Mouse (Mus musculus) hindbrain, embryonic 12.5 days (tissue): ENCODE measurements around the gene Fbxo34. TPM values are rescaled to one million over a fixed set of nuclear protein-coding genes. Genes with fewer than 3 reads are reported as not detected.

ENCODE experiments used
- ATAC-seq: fragments of 200-750 bp; cut with Nextera tagmentation; 2 replicates; pipeline ENCODE4 v1.8.0; 2017; ENCODE audit warnings: moderate TSS enrichment; ENCODE audit not compliant: low FRiP score
- H3K27ac ChIP-seq: fragments of 300-500 bp; sonication (generic); 2 replicates; pipeline ENCODE4 v1.5.1; 2016; ENCODE audit warnings: mild to moderate bottlenecking
- H3K27me3 ChIP-seq: fragments of 300-500 bp; sonication (generic); 2 replicates; pipeline ENCODE4 v1.6.1; 2016; ENCODE audit warnings: mild to moderate bottlenecking
- H3K36me3 ChIP-seq: fragments of 300-500 bp; sonication (generic); 2 replicates; pipeline ENCODE4 v1.6.1; 2016; ENCODE audit warnings: mild to moderate bottlenecking
- H3K4me1 ChIP-seq: fragments of 300-500 bp; sonication (generic); 2 replicates; pipeline ENCODE4 v1.6.1; 2016
- H3K4me2 ChIP-seq: fragments of 300-500 bp; sonication (generic); replicated peaks from 2 replicates; pipeline ENCODE4 v1.6.1; 2016; ENCODE audit warnings: mild to moderate bottlenecking
- H3K4me3 ChIP-seq: fragments of 300-500 bp; sonication (generic); 2 replicates; pipeline ENCODE4 v1.5.1; 2016; ENCODE audit warnings: mild to moderate bottlenecking
- H3K9ac ChIP-seq: fragments of 300-500 bp; sonication (generic); 2 replicates; pipeline ENCODE4 v1.6.1; 2016; ENCODE audit warnings: mild to moderate bottlenecking, moderate library complexity
- H3K9me3 ChIP-seq: fragments of 300-500 bp; sonication (generic); replicated peaks from 2 replicates; pipeline ENCODE4 v1.6.1; 2016; ENCODE audit warnings: mild to moderate bottlenecking
- WGBS: fragments of 180-500 bp; shearing (Covaris S2); methylation state at CpG from one replicate; pipeline ENCODE4 v1.1.7; 2016; 5-methylcytosine and 5-hydroxymethylcytosine counted together
- polyA plus RNA-seq: library from polyadenylated mRNA; unstranded; fragments of >200 nt; fragmentation: Nextera tagmentation; extraction: Ambion mirVana; gene quantifications from 2 replicates; pipeline ENCODE4 v1.2.1, GENCODE M21; 2016

Gene Fbxo34
- polyA plus RNA-seq, 1 experiment from 2014 or later, result 24.1 TPM

DNA sequence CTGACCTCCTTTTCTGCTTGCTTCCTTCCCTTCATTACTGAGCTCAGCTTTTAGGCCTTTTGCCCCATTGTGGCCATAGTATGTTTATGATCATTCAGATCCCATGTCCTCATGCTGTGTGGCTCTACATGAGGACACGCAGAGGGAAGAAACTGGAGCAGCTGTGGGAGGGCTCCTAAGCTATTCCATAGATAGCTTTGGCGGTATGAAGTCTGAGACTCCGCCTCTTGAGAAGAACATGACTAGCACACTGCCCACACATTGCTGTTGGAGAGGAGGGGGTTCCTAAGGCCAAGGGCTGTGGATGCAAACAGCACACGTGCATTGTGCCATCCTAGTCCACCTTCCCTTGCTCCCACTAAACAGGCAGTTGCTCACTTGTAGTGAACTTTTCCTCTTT, 26.0 kb downstream of the Fbxo34 start:
- 90% methylated on average over 4 of the region's 4 CpGs for WGBS

DNA sequence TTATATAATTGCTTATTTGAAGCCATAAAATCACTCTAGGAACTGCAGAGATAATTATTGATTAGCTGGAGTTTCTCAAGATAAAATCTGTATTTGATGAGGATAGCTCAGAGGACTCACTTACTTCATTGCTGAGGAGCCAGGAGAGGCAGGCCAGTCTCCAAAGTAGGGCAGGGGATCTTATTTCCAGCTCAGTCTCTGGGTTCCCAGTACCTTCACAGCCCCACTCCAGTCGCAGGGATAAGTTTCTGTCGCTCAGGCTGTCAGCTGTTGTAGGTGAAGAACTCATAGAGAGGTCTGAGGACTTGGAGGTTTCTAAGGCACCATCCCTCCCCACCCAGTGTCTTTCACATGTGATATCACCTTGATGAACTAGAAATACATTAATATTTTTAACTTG, 27.5 kb downstream of the Fbxo34 start:
- whole genome bisulfite sequencing, result 78% methylated on average over 2 of the region's 2 CpGs
- H3K9me3 ChIP-seq, result no peaks in the 10 kb centered on the region
- H3K4me1 ChIP-seq, result peaks cover 10% of the 10 kb centered on the region
- H3K4me2 ChIP-seq, result no peak overlapping the region
- H3K4me3 ChIP-seq, result no peak overlapping the region
- H3K9ac ChIP-seq, result no peak overlapping the region
- no peaks in the 10 kb centered on the region for H3K27me3 ChIP-seq
- H3K27ac ChIP-seq, result no peak overlapping the region
- ATAC-seq, result no peak
- no peaks in the 10 kb centered on the region for H3K36me3 ChIP-seq

More for the DNA sequence above, 26.0 kb downstream of the Fbxo34 start:
- Histone ChIP-seq H3K9me3 (no peaks in the 10 kb centered on the region), H3K4me1 (peaks cover 10% of the 10 kb centered on the region), H3K4me3 (no peak overlapping the region), H3K36me3 (no peaks in the 10 kb centered on the region), H3K9ac (no peak overlapping the region), H3K4me2 (no peak overlapping the region), H3K27me3 (no peaks in the 10 kb centered on the region), H3K27ac (no peak overlapping the region)
- ATAC-seq, result no peak

- Histone ChIP-seq H3K4me1 (no peaks in the 10 kb centered on the region), H3K4me3 (no peak overlapping the region), H3K27me3 (no peaks in the 10 kb centered on the region), H3K27ac (no peak overlapping the region), H3K9ac (no peak overlapping the region), H3K9me3 (no peaks in the 10 kb centered on the region), H3K36me3 (no peaks in the 10 kb centered on the region), H3K4me2 (no peak overlapping the region)
- WGBS, result 83% methylated on average over 6 of the region's 6 CpGs
- ATAC-seq, result no peak
These were observed 32.0 kb downstream of the Fbxo34 start for GRCm38 (mm10) chr14:47482200-47482599.

DNA sequence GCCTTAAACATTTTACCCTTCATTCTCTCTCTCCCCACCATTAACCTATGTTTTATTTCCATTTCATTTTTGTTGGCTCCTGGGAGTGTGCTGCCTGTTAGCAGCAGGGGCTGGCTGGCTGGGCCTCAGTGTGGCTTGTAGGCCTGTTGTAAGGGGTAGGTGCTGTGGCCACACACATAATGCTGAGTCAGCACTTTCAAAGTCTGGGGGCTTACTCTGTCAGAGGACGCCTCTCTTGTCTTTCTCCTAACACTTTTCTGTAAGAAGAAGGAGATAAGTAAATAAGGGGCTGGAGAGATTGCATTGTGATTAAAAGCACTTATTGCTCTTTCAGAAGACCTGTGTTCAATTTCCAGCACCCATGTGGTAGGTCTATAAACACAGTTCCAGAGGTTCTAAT, 32.9 kb downstream of the Fbxo34 start:
- H3K9me3 ChIP-seq, result no peaks in the 10 kb centered on the region
- H3K4me1 ChIP-seq, result no peaks in the 10 kb centered on the region
- no peaks in the 10 kb centered on the region for H3K36me3 ChIP-seq
- no peaks in the 10 kb centered on the region for H3K27me3 ChIP-seq
- no peak overlapping the region for H3K4me3 ChIP-seq
- no peak for ATAC-seq
- no peak overlapping the region for H3K9ac ChIP-seq
- 73% methylated on average over 1 of the region's 1 CpGs for WGBS
- no peak overlapping the region for H3K4me2 ChIP-seq
- no peak overlapping the region for H3K27ac ChIP-seq

GRCm38 (mm10) chr14:47488732-47489131, 38.5 kb downstream of the Fbxo34 start:
- Histone ChIP-seq H3K9me3 (no peaks in the 10 kb centered on the region), H3K9ac (no peak overlapping the region), H3K27me3 (no peaks in the 10 kb centered on the region), H3K36me3 (peaks cover 5% of the 10 kb centered on the region; the same call in 1 of the 2 replicates), H3K4me2 (no peak overlapping the region), H3K4me1 (peaks cover 8% of the 10 kb centered on the region), H3K27ac (no peak overlapping the region), H3K4me3 (no peak overlapping the region)
- WGBS, result 58% methylated on average over 7 of the region's 7 CpGs
- ATAC-seq, result no peak

DNA sequence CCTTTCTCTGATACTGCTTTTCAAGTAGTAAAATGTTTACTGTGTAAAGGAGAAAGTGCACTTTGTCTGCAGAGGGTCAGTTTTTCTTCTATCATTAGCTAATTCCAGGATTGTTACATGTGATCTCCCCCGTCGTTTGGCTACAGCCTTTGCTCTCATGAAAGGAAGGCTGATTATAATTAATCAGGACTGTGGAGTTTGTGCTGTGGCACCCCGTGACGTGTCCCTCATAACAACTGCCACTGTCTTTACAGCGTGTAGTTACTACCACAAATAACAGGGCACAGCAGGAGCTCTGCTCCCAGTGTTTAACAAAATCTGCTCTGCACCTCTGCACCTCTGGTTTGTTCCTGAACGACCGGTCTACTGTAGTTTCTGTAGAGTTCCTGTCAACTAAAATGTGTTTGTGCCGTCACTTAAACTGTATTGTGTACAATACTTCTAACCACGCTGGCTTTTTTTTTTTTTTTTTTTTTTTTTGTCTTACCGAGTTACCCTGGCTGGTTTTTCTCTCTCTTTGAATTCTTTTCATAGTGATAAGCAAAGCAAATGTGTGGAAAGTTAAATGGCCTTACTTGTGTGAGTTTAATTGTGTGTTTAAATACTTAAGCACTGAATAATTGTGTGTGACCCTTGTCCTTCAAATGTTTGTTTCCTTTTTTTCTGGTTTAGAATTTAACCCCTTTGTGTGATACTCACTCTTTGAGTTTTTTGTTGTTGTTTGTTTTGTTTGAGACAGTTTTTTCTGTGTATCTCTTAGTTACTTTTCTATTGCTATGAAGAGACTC, 39.3 kb downstream of the Fbxo34 start:
- Histone ChIP-seq H3K9ac (no peak overlapping the region), H3K36me3 (peaks cover 5% of the 10 kb centered on the region; the same call in 1 of the 2 replicates), H3K27ac (no peak overlapping the region), H3K9me3 (no peaks in the 10 kb centered on the region), H3K4me1 (peaks cover 8% of the 10 kb centered on the region), H3K27me3 (no peaks in the 10 kb centered on the region), H3K4me2 (no peak overlapping the region), H3K4me3 (no peak overlapping the region)
- no peak for ATAC-seq
- WGBS, result 35% methylated on average over 10 of the region's 10 CpGs

DNA sequence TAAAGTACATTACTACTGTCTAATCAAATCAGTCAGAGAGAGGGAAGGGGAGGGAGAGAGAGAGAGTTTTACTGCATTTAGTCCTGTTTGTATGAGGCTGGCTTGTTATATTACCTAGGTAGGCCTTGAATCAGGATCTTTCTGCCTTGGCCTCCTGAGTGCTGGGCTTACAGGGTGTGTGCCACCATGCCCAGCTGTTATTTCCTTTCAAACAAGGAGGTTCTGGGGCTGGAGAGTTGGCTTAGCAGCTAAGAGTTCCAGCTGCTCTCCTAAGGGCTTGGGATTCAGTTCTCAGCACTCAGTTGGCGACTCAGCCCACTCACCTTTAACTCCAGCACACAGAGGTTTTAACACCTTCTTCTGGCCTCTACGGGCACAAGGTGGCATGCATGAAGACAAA, 40.5 kb downstream of the Fbxo34 start:
- no peak overlapping the region for H3K9ac ChIP-seq
- no peaks in the 10 kb centered on the region for H3K27me3 ChIP-seq
- no peak for ATAC-seq
- peaks cover 5% of the 10 kb centered on the region; the same call in 1 of the 2 replicates for H3K36me3 ChIP-seq
- peaks cover 8% of the 10 kb centered on the region for H3K4me1 ChIP-seq
- H3K9me3 ChIP-seq, result no peaks in the 10 kb centered on the region
- WGBS, result 92% methylated on average over 2 of the region's 2 CpGs
- no peak overlapping the region for H3K4me2 ChIP-seq
- H3K4me3 ChIP-seq, result no peak overlapping the region
- no peak overlapping the region for H3K27ac ChIP-seq

DNA sequence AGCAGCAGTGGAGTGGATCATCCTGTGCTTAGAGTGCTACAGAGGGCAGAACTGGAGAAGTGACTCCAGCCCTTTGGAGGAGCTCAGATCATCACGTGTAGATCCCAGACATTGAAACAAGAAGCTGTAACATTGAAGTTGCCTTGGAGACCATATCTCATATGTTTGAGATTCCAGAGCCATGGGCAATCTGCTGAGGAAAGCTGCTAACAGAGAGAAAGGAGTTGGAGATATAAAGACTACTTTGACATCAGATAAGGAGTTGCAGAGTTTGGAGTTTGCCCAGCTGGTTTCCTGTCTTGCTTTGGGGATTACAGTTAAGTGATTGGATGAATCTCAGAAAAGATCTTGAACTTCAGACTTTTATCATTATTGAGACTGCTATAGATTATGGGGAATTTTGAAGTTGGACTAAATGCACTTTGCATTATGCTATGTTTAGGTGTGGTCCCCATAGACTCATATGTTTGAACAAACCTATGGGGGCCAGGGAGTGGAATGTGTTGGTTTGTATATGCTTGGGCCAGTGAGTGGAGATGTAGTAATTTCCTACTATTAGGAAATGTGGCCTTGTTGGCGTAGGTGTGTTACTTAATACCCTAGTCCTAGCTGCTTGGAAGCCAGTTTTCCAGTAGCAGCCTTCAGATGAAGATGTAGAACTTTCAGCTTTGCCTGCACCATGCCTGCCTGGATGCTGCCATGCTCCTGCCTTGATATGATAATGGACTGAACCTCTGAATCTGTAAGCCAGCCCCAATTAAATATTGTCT, 43.6 kb downstream of the Fbxo34 start:
- H3K4me3 ChIP-seq, result no peak overlapping the region
- no peak for ATAC-seq
- H3K36me3 ChIP-seq, result peaks cover 5% of the 10 kb centered on the region; the same call in 1 of the 2 replicates
- H3K9me3 ChIP-seq, result no peaks in the 10 kb centered on the region
- H3K4me2 ChIP-seq, result no peak overlapping the region
- no peaks in the 10 kb centered on the region for H3K27me3 ChIP-seq
- H3K27ac ChIP-seq, result no peak overlapping the region
- H3K9ac ChIP-seq, result no peak overlapping the region
- WGBS, result 93% methylated on average over 2 of the region's 2 CpGs
- H3K4me1 ChIP-seq, result peaks cover 5% of the 10 kb centered on the region

DNA sequence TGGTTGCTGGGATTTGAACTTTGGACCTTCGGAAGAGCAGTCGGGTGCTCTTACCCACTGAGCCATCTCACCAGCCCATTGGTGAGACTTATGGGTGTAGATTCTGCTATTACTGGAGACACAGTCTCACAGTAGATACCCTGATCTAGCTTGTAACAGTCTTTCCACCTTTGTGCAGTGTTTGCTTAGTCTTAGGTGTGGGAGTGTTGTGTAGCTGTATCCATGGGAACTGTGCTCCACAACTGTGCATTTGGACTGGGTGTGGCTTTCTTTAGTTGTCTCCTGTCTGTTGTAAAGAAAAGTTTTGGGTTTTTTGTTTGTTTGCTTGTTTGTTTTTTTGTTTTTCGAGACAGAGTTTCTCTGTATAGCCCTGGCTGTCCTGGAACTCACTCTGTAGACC, 45.7 kb downstream of the Fbxo34 start:
- no peak overlapping the region for H3K9ac ChIP-seq
- H3K4me1 ChIP-seq, result no peaks in the 10 kb centered on the region
- H3K4me3 ChIP-seq, result no peak overlapping the region
- 97% methylated on average over 3 of the region's 3 CpGs for WGBS
- H3K27ac ChIP-seq, result no peak overlapping the region
- no peaks in the 10 kb centered on the region for H3K9me3 ChIP-seq
- ATAC-seq, result no peak
- H3K27me3 ChIP-seq, result no peaks in the 10 kb centered on the region
- H3K4me2 ChIP-seq, result no peak overlapping the region
- H3K36me3 ChIP-seq, result peaks cover 5% of the 10 kb centered on the region; the same call in 1 of the 2 replicates

- H3K9me3 ChIP-seq, result no peaks in the 10 kb centered on the region
- no peak overlapping the region for H3K4me2 ChIP-seq
- no peak for ATAC-seq
- no peaks in the 10 kb centered on the region for H3K4me1 ChIP-seq
- 83% methylated on average over 3 of the region's 3 CpGs for WGBS
- peaks cover 5% of the 10 kb centered on the region; the same call in 1 of the 2 replicates for H3K36me3 ChIP-seq
- no peak overlapping the region for H3K27ac ChIP-seq
- H3K27me3 ChIP-seq, result no peaks in the 10 kb centered on the region
- H3K4me3 ChIP-seq, result no peak overlapping the region
- no peak overlapping the region for H3K9ac ChIP-seq
These were observed 46.9 kb downstream of the Fbxo34 start for GRCm38 (mm10) chr14:47497166-47497565.

- WGBS, result 66% methylated on average over 5 of the region's 5 CpGs
- no peak overlapping the region for H3K4me3 ChIP-seq
These were observed 48.4 kb downstream of the Fbxo34 start for GRCm38 (mm10) chr14:47498632-47499031.

DNA sequence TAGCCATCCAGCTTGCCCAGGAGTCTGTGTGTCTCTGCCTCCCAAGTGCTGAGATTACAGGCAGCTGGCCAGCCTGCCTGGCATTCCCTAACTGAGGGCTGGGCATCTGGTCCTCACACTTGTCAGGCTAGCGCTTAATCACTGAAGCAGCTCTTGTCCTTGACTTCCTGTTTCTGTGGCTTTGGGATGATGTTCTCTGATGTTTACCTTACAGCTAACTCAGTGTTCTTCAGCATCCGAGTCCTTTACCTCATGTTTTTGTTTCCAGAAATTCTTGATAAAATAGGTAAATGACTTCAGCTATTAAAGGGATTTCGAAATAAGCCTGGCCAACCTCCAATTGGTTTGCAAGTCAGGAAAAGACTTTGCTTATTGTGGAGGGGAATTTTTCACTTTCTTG, 53.8 kb downstream of the Fbxo34 start:
- WGBS, result 95% methylated on average over 3 of the region's 3 CpGs
- H3K27ac ChIP-seq, result no peak overlapping the region
- H3K36me3 ChIP-seq, result peaks cover 10% of the 10 kb centered on the region; the same call in 1 of the 2 replicates
- H3K4me3 ChIP-seq, result no peak overlapping the region
- no peak overlapping the region for H3K4me2 ChIP-seq
- no peaks in the 10 kb centered on the region for H3K27me3 ChIP-seq
- H3K9ac ChIP-seq, result no peak overlapping the region
- H3K9me3 ChIP-seq, result no peaks in the 10 kb centered on the region
- ATAC-seq, result no peak
- no peaks in the 10 kb centered on the region for H3K4me1 ChIP-seq

More at GRCm38 (mm10) chr14:47498632-47499031, 48.4 kb downstream of the Fbxo34 start:
- Histone ChIP-seq H3K36me3 (peaks cover under 1% of the 10 kb centered on the region; the same call in 1 of the 2 replicates), H3K9ac (no peak overlapping the region), H3K4me1 (no peaks in the 10 kb centered on the region), H3K27me3 (no peaks in the 10 kb centered on the region), H3K9me3 (no peaks in the 10 kb centered on the region), H3K27ac (no peak overlapping the region), H3K4me2 (no peak overlapping the region)
- no peak for ATAC-seq
